Mouse (Mus musculus): ENCODE measurements around the gene Pde4a. TPM values are rescaled to one million over a fixed set of nuclear protein-coding genes. Genes with fewer than 3 reads are reported as not detected.

Pde4a gene
- polyA plus RNA-seq, 1 experiment, result 7.4 TPM

DNA sequence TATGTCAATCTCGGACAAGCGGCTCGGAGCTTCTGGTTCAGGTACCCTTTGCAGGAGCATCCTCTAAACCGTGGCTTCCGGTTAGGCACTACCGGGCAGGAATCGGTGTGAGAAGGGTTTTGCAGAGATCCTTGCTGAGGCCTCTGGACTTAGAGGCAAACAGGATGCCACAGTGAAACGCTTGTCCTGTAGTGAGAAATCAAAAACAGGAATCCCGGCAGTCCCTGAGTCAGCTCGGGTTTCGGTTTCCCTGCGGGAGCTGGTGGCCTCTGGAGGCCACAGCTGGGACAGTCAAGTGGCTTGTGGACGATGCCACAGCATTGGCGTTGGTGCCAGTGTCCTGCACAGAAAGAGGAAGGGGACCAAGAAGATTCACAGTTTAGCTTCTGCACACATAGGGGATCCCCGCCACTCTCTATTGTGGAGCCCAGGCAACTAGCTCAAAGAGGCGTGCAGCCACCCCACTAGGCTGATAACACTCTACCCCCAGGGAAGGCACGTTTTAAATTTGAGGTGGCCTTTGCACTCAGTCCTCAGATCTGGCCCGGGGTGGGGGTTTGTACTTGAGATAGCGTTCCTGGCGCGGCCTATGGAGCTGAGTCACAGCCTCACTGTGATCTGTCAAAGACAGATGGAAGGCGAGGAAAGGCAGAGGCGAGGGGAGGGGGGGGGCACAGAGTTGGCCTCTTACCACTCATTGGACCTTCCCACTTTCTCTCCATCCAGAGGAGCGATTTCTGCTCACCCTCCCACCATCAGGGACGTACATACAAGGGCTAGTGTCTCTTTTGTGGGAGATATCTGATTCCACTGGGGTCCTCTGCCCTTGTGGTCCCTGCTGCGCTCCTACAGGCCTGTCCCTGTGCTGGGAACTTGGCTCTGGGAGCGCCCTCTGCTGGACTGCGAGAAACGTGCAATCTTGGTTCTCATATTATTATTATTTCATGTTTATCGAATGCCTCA lies 2.9 kb downstream of the Pde4a start:
- Histone ChIP-seq H3ac (ENCODE audit: control insufficient read depth, insufficient read length, low read depth) (peak overlapping the region; percentile 29), H3K79me3 (ENCODE audit: low read depth) (peaks cover 7% of the 10 kb centered on the region), H3K4me3 (ENCODE audit: insufficient read depth, poor library complexity, severe bottlenecking) (peak overlapping the region; percentile 29), H3K36me3 (ENCODE audit: control insufficient read depth, insufficient read depth) (no peaks in the 10 kb centered on the region), H3K79me2 (ENCODE audit: control insufficient read depth, insufficient read depth) (peaks cover 19% of the 10 kb centered on the region), H3K27me3 (ENCODE audit: control insufficient read depth, insufficient read depth, insufficient read length) (no peaks in the 10 kb centered on the region)
- peak; percentile 49 for TF ChIP-seq CTCF (IDR thresholded peaks at IDR 0.05; ENCODE audit: control insufficient read depth, insufficient read depth, insufficient read length)
- TF ChIP-seq CEBPB (IDR thresholded peaks at IDR 0.05; ENCODE audit: low read depth), result no peak
- TF ChIP-seq MYOG (IDR thresholded peaks at IDR 0.05; ENCODE audit: control insufficient read depth, extremely low read depth, insufficient read length), result no peak
- TF ChIP-seq FOSL1 (IDR thresholded peaks at IDR 0.05; ENCODE audit: insufficient read depth, low read length, poor library complexity, severe bottlenecking), result no peak
- TF ChIP-seq USF1 (IDR thresholded peaks at IDR 0.05; ENCODE audit: low read depth), result no peak
- TF ChIP-seq MYOD1 (IDR thresholded peaks at IDR 0.05; ENCODE audit: control insufficient read depth, insufficient read length, low read depth), result no peak

- no peak overlapping the region for H3K4me3 ChIP-seq (ENCODE audit: insufficient read depth, poor library complexity, severe bottlenecking)
- TF ChIP-seq FOSL1 (IDR thresholded peaks at IDR 0.05; ENCODE audit: insufficient read depth, low read length, poor library complexity, severe bottlenecking) (no peak), MAX (IDR thresholded peaks at IDR 0.05) (no peak), CTCF (IDR thresholded peaks at IDR 0.05; ENCODE audit: control insufficient read depth, insufficient read depth, insufficient read length) (no peak), MYOD1 (IDR thresholded peaks at IDR 0.05; ENCODE audit: control insufficient read depth, insufficient read length, low read depth) (no peak), USF1 (IDR thresholded peaks at IDR 0.05; ENCODE audit: low read depth) (no peak), CEBPB (IDR thresholded peaks at IDR 0.05; ENCODE audit: low read depth) (no peak), MYOG (IDR thresholded peaks at IDR 0.05; ENCODE audit: control insufficient read depth, extremely low read depth, insufficient read length) (no peak)
Observed at GRCm38 (mm10) chr9:21169157-21169556, 3.6 kb downstream of the Pde4a start.

DNA sequence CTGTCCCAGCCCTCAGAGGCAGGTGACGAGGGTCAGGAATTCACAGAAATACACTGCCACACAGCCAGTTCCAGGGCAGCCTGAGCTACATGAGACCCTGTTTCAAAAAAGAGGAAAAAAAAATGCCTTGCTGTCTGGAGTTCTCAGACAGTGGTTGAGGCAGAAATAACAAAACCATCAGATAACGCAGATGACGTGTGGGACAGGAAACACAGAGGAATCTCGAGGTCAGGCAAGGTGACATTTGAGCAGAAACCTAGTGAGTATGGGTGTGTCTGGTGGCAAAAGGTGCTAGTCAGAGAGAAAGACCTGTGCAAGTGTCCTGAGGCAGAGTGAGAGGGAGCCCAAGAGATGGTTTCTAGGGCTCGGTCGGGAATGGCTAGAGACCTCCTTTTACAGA lies 6.8 kb downstream of the Pde4a start:
- Histone ChIP-seq H3ac (ENCODE audit: control insufficient read depth, insufficient read length, low read depth) (no peak overlapping the region), H3K79me3 (ENCODE audit: low read depth) (peaks cover 2% of the 10 kb centered on the region), H3K4me3 (ENCODE audit: insufficient read depth, poor library complexity, severe bottlenecking) (no peak overlapping the region), H3K27me3 (ENCODE audit: control insufficient read depth, insufficient read depth, insufficient read length) (no peaks in the 10 kb centered on the region), H3K79me2 (ENCODE audit: control insufficient read depth, insufficient read depth) (peaks cover 5% of the 10 kb centered on the region), H3K36me3 (ENCODE audit: control insufficient read depth, insufficient read depth) (peaks cover 4% of the 10 kb centered on the region)
- no peak for TF ChIP-seq MYOG (IDR thresholded peaks at IDR 0.05; ENCODE audit: control insufficient read depth, extremely low read depth, insufficient read length)
- no peak for TF ChIP-seq MAX (IDR thresholded peaks at IDR 0.05)
- TF ChIP-seq CEBPB (IDR thresholded peaks at IDR 0.05; ENCODE audit: low read depth), result no peak

More at GRCm38 (mm10) chr9:21169157-21169556, 3.6 kb downstream of the Pde4a start:
- Histone ChIP-seq H3K36me3 (ENCODE audit: control insufficient read depth, insufficient read depth) (no peaks in the 10 kb centered on the region), H3ac (ENCODE audit: control insufficient read depth, insufficient read length, low read depth) (peak overlapping the region; percentile 37), H3K79me2 (ENCODE audit: control insufficient read depth, insufficient read depth) (peaks cover 19% of the 10 kb centered on the region), H3K79me3 (ENCODE audit: low read depth) (peaks cover 7% of the 10 kb centered on the region), H3K27me3 (ENCODE audit: control insufficient read depth, insufficient read depth, insufficient read length) (no peaks in the 10 kb centered on the region)

- Histone ChIP-seq H3K79me3 (ENCODE audit: low read depth) (no peaks in the 10 kb centered on the region), H3K36me3 (ENCODE audit: control insufficient read depth, insufficient read depth) (peaks cover 4% of the 10 kb centered on the region), H3ac (ENCODE audit: control insufficient read depth, insufficient read length, low read depth) (no peak overlapping the region), H3K4me3 (ENCODE audit: insufficient read depth, poor library complexity, severe bottlenecking) (no peak overlapping the region), H3K79me2 (ENCODE audit: control insufficient read depth, insufficient read depth) (no peaks in the 10 kb centered on the region), H3K27me3 (ENCODE audit: control insufficient read depth, insufficient read depth, insufficient read length) (no peaks in the 10 kb centered on the region)
- TF ChIP-seq MAX (IDR thresholded peaks at IDR 0.05) (no peak), FOSL1 (IDR thresholded peaks at IDR 0.05; ENCODE audit: insufficient read depth, low read length, poor library complexity, severe bottlenecking) (no peak), CTCF (IDR thresholded peaks at IDR 0.05; ENCODE audit: control insufficient read depth, insufficient read depth, insufficient read length) (no peak), CEBPB (IDR thresholded peaks at IDR 0.05; ENCODE audit: low read depth) (no peak), MYOG (IDR thresholded peaks at IDR 0.05; ENCODE audit: control insufficient read depth, extremely low read depth, insufficient read length) (no peak), MYOD1 (IDR thresholded peaks at IDR 0.05; ENCODE audit: control insufficient read depth, insufficient read length, low read depth) (no peak), USF1 (IDR thresholded peaks at IDR 0.05; ENCODE audit: low read depth) (no peak)
Observed at GRCm38 (mm10) chr9:21180402-21180801, 14.9 kb downstream of the Pde4a start.

DNA sequence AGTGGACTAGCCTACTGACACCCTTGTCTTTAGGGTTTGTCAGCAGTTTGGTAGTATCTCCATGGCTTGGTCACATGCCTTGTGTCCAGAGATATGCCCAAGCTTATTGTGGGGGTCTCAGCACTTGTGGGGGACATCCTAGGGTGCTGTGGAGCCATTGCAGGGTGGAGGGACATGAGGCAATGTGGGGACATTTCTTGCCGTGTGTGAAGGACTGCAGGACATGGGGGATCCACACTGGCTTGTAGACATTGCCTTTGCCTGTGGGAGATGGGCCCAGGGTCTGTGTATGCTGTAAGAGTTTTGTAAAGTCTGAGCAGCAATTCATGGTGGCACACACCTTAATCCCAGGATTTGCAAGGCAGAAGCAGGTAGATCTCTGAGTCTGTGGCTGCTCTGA lies 15.3 kb downstream of the Pde4a start:
- TF ChIP-seq FOSL1 (IDR thresholded peaks at IDR 0.05; ENCODE audit: insufficient read depth, low read length, poor library complexity, severe bottlenecking) (no peak), MYOD1 (IDR thresholded peaks at IDR 0.05; ENCODE audit: control insufficient read depth, insufficient read length, low read depth) (no peak), USF1 (IDR thresholded peaks at IDR 0.05; ENCODE audit: low read depth) (no peak), CEBPB (IDR thresholded peaks at IDR 0.05; ENCODE audit: low read depth) (no peak), CTCF (IDR thresholded peaks at IDR 0.05; ENCODE audit: control insufficient read depth, insufficient read depth, insufficient read length) (no peak)
- Histone ChIP-seq H3K4me3 (ENCODE audit: insufficient read depth, poor library complexity, severe bottlenecking) (no peak overlapping the region), H3K79me2 (ENCODE audit: control insufficient read depth, insufficient read depth) (no peaks in the 10 kb centered on the region), H3K79me3 (ENCODE audit: low read depth) (no peaks in the 10 kb centered on the region), H3K36me3 (ENCODE audit: control insufficient read depth, insufficient read depth) (no peaks in the 10 kb centered on the region), H3ac (ENCODE audit: control insufficient read depth, insufficient read length, low read depth) (no peak overlapping the region), H3K27me3 (ENCODE audit: control insufficient read depth, insufficient read depth, insufficient read length) (no peaks in the 10 kb centered on the region)

Measured in C2C12 (cell line).